Mouse (Mus musculus) kidney, adult 11 months (tissue): ENCODE results near the gene Farsa.

Experiments used
- DNase-seq: peaks from one replicate; pipeline ENCODE4 v3.0.0; 2022

Farsa gene

DNA sequence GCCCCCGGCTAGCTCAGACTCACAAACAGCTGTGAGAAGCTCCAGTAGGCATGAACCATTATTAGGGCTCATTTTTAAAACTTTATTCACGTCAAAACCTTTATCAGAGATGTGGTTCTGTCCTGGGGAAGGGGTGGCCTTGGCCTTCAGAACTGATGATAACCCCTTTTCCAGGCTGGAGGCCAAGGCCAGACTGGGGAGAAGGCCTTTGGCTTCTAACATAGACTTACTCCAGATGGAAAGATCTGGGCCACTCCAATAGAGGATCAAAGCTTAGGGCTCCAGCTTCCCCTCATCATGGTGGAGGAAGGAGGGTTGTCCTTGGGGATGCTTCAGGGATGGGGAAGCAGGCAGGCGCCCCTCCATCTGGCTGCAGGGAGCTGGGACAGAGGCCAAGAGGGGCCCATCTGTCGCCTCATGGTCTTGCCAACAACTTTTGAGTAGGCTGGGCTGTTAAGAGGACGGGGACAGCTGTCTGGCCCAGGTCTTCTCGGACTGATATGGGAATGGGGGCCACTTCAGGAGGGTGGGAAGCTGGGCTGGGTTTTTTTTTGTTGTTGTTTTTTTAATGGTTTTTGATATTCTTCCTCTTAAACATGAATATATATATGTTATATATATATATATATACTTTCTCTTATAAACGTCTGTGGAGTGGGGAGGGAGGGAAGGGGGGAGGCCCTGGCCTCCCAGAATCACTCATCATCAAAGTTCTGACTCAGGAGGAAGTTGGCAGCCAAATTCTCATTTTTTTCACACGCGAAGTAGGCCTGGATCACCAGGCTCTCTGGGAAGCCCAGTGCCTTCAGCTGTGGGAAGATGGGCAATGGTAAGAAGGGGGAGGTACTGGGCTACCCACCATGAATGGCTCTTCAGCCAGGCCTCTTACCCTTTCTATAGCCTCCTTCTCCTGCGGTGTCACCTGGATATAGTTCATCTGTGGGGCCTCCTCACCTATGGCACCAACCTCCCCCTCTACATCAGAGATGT, 21.6 kb upstream of the Farsa start:
- no peak for DNase-seq

DNA sequence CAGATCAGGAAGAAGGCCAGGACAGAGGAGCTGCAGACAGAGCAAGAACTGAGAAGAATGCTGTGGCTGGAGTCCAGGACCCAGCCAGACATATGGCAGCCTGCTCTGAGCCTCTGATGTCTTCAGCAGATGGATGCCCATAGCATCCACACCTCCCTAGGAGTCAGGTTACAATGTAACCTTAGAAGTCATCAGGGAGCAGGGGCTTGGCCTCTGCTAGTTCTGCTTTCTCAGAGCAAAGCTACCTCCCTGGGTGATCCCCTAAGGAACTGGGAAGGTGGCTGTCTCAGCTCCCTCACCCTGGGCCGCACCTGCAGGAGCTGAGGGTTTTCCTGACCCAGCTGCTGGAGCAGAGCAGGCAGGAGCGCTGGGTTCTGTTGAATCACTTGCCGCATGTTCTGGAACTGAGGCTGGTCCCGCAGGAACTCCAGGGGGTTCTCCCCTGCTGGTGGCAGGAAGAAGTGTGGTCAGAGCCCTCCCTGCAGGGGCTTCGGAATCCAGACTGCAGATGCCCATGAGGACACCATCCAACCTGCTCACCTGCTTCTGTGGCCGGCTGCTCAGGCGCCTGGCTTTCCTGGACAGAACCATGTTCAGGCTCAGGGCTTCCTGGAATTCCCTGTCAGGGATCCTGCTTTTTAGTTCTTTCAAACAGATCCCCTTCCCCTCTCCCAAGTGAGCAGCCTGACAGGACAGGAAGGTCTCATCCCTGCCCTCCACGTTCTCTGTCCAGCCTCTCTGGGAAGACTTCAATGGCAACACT, 19.5 kb upstream of the Farsa start:
- no peak for DNase-seq

DNA sequence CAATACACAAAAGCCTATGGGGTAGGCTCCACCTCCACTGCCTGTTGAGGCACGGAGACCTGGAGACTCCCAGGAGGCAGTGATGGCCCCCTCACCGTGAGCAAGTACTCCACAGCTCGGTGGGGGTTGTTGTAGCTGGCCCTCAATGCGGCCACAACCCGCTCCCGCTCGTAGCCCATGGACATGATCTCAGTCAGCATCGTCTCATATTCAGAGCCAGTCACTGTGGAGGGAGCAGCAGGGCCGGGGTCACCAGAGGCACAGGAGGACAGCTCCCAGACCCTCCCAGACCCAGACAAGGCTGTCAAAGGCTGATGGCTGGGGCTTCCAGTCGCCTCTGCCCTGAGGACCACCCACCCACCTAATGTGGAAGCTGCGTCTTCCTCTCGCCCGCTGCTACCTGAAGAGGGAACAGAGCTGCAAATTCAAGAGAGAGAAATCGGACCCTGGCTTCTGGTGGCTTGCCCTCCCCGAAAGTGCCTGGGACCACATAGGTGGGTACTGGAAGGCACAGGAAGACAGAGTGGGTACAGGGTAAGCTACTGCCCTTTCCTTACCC, 18.8 kb upstream of the Farsa start:
- no peak for DNase-seq

DNA sequence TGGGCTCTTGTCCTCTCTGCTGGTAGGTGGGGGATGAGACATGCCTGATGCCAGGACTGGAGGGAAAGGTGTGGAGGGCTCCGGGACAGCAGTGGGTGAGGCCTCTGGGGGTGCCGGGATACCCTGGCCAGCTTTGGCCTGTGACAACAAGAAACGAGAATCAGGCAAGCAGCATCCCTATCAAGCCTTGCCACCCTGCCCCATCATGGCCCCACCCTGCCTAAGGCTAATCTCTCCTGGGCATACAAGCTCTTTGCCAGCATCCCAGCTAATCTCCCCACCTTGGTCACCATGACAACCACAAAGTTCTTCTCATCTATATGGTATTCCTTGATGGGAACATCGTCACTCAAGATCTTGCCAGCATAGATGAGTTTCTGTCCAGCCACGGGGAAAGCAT, 18.3 kb upstream of the Farsa start:
- no peak for DNase-seq

DNA sequence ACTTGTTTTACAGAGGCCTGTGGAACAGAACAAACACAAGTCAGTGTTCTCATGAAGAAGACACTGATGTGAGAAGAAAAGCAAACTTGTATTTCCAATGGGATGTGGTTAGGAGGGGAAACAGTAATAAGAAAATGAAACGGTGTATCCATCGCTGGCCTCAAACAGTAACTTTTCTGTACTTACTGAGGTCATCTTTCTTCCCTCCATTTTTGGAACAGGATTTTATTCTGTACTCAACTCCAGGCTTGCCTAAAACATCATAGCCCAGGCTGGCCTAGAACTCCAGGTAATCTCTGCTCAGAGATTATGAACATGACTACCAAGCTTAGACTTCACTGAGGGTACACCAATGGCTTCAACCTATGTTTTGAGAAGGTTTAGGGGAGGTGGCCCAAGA, 17.4 kb upstream of the Farsa start:
- DNase-seq: no peak

DNA sequence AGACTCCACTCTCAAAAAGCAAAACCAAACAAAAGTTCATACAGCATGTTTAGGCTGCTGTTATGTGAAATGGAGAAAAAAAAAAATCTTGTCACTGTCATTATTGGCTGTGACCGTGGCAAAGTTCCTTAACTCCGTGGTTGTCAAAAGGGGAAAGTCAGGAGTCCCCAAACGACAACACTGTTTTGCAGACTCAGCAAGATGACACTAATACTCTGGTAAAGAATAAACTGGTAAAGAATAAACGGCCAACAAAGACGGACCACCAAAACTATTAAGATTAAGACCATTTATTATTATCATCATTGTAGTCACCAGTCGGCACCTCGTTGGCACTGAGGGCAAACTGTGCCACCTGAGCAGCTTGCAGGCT, 16.9 kb upstream of the Farsa start:
- no peak for DNase-seq

DNA sequence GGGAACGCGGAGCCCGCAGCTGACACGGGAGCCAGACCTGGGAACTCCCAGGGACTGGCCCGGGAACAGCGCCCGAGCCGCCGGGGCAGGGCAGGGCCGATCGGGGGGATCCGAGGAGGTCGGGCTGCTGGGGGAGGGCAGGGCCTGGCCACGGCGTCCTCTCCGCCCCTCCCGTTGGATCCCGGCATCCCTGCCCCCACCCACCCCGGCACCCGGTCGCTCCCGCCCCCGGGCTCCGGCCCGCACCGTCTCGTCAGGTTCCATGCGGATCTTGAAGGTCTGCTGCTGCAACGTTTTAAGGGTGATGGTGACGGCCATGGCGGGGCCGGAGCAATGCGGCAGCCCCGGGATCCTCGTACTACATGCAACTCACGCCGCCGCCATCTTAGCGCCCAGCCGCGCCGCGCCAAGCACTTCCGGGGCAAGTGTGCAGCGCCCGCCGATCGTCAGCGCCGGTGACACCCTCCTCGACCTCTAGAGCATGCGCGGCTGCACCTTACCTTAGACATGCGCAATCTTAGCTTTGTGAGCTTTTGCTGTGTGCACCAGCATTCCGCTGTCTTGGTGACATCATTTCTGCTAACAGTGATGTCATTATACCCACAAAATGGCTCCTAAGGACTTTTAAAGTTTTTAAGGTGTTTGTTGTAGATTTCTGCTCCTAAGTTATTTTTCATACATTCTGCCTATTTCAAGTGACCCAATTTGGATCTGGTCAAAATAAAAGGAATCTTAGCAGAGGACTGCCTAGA, 16.4 kb upstream of the Farsa start, which contains the start of gene Rad23a:
TSS of gene Rad23a (minus strand) at position 418 of the 752 bp plus-strand sequence.
- peak; percentile 91 for DNase-seq

DNA sequence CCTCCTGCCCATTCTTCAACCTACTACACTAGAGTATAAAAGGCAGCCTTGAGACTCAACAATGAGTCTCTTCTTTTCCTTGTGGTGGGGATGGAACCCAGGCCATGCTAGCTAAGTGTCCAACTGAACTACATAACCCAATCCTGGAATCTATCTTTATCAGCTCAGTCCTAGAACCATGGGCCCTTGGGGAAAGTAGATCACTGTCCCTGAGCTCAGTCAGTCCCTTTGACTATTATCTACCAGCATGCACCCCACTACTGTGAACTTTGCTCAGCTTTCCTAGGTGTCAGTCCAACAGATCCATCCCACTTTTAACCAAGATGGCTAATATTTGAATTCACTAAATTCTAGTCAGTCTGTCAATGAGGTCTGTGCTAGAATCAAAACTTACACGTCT, 15.3 kb upstream of the Farsa start:
- DNase-seq: no peak

DNA sequence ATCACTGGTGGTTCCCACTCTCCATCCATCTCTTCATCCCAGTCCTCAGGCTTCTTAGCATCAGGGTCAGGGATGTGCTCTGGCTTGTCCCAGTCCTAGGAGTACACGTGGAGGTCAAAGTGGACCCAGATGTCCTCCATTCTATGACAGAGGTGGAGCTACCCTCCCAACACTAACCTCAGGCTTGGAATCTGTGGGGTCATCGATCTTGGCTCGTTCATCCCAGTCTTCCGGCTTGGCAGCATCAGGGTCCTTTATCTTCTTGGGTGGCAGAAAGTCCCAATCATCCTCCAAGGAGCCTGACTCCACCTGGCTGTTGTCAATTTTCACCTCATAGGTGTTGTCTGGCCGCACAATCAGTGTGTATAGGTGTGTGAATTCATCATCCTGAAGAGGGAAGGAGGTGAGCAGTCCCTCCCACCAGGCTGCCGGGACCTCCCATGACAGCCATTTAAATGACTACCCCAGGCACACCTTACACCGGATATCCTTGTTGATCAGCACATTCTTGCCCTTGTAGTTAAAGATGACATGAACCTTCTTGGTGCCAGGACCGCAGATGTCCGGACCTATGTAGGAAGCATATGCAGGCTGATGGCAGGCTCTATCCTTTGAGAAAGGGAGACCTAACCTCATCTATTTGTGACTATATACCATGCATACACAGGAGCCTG, 12.3 kb upstream of the Farsa start:
- no peak for DNase-seq

DNA sequence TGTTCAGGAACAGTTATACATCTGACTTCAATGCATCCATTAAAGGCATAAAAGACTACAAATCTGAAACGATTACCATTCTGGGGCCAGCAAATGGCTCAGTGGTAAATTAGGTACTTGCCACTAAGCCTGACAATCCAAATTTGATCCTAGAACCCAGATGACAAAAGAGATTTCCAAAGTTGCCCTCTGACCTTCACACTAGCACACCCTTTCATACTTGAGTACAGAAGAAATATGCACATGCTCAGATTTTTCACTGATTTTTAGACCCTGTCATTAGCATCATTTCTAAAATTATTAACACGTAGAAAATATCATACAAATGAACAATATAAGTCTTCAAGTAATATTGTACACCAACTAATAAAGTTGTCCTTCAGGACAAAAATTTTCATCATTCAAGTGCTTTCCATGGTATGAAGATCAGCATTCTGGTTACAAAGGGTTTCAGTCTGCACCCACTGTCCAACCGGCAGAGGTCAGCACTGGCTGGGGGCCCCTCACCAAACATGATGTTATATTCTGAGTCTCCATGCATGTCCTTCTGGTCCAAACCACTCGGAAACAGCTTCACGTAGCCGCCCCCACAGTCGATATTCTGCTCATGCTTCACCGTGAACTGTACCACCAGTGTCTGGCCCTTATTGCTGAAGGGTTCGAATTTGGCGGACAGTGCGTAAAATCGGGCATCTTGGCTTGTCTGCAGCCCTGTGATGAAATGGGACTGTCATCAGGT, 11.3 kb upstream of the Farsa start:
- DNase-seq: peak; percentile 34

DNA sequence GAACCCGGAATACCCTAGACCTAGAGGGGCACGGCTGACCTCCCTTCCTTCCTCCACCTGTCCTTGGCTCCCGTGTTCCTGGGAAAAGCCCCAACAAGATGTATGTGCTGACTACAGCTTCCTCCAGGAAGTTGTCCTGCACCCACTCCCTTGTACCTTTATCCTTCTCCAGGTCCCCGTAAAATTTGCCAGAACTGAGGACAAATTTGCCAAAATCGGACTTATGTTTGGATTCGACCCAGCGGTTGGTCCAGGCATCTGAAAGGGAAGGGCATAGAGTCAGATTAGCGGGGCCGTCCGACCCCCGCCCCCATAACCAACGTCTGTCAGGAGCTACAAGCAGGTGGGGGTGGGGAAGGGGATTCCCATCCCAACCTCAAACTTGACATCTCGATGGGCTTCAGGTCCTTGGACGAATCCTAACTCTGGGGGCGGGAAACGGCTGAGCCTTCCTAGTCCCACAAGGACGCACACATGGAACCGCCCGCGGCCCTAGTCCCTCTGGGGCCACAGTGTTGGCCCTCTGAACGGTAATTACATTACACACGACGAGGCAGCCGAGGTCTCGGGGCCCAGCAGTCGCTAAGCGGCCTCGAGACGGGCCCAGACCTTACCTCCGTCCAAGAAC, 10.6 kb upstream of the Farsa start:
- no peak for DNase-seq

DNA sequence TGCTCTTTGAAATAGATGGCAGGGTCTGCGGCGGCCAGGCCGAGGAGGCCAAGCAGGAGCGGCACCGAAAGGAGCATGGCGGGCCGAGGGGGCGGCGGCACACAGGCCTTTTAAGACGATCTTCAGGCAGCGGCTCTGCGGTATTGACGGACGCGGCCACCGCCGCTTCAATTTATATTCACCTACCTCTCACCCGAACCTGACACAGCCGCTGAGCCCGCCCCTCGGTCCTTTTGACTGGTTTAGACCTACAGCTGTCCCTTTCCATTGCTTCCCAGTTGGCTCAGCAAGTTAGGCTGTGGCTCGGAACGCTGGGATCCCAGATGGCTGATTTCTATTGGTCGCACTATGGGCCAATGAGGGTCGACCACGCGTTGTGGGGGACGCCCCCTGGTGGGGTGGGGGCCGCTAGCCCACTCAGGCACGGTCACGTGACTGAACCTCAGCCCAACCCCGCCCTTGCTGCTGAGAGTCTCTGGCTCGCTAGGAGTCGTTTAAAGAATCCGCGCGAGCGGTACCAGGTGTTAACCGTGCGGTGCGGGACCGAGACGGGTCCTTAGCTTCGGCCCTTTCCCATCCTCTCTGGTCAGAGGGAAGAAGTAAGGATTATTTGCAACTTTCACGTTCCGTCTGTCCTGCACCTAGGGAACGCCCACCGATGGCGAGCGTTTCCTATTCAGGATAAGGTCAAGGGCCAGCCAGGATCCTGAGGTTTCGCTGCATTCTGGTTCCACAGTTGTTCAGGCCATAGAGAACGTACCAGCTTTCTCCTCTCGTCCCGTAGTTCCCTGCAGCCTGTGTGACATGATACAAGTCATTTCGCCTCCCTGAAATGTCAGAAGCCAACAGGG, 9.8 kb upstream of the Farsa start, which contains the start of gene Calr:
TSS of gene Calr (minus strand) at position 213 of the 851 bp plus-strand sequence.
- peak; percentile 100 for DNase-seq

DNA sequence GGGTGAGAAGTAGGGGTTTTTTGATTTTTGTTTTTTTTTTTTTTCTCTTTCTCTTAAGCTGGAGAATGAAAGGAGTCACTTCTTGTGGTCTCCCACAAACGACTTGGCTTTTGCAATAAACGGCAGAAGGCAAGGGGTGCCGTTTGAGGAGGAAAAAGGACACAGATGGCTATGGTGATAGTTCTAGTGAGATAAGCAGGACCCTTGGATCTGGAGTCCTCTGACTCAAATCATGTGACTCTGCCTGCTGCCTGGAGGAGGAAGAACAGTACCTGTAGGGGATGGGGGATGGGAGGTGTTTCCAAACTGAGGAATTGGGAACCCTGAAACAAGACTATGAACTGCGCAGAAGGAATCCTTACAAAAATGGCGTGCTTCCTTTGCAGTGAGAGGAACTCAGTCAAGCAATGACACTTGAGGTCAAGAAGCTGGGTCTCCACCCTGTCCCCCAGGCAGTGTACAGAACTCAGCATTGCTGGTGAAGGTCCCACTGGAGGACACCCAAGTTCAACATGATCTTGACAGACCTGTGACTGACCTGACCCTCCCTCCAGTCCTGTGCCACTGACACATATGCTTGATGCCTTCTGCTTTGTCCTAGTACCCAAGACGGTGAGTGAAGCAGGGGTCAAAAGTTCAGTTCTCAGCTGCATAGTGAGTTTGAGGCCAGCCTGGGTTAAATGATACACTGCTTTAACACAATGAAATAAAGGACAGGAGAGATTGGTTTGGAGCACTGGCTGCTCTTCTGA, 8.9 kb upstream of the Farsa start:
- DNase-seq: peak; percentile 38

DNA sequence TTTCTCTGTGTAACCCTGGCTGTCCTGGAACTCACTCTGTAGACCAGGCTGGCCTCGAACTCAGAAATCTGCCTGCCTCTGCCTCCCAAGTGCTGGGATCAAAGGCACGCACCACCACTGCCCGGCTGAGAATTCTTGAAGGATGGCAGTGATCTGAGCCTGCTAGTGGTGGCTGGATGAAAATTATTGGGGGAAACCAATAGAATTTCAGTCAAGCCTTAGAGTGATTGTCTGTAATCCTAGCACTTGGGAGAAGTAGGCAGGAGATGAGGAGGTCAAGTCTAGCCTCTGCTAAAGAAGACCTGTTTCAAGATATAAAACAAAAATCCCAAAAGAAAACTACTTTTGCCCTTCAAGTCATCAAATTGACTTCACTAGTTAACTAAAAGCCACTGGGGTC, 355 bp upstream of the Farsa start:
- no peak for DNase-seq

DNA sequence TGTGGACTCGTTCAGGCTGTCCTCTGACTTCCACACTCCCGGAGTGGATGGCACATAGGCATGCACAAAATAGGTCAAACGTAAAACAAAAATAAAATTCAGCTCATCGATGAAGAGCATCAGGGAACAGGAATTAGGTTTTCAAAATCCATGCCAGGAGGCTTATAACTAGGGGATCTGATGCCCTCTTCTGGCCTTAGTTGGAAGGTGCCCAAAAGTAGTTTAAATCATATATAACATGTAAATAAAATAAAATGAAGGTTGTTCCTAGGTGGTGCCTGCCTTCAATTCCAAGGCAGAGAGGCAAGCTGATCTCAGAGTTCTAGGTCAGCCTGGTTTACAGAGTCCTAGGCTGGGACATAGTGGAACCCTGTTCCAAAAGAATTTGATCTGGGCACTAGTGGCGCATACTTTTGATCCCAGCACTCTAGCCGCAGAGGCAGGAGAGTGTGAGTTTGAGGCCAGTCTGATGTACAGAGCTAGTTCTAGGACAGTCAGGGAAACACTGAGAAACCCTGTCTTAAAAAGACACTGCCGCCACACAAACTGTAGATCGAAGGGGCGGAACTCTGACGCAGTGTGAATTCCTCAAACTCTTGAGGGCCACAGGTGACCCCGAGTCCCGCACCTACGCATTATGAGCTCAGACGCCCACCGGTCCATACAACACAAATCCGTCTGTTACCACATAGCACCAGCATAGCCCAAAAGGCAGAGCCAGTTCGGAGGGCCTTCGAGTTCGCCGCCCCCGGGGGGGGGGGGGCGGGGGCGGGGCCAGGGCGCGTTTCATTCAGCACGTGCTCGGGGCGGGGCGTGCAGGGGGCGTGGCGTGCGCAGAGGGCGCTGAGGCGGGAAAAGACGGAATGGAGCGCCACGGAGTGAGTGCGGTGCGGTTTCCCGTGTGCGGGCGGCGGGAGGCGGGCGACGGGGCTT, 14.9 kb downstream of the Farsa start, which contains the start of gene Syce2:
TSS of gene Syce2 (plus strand) at position 736 of the 933 bp plus-strand sequence.
- DNase-seq: peak; percentile 62

DNA sequence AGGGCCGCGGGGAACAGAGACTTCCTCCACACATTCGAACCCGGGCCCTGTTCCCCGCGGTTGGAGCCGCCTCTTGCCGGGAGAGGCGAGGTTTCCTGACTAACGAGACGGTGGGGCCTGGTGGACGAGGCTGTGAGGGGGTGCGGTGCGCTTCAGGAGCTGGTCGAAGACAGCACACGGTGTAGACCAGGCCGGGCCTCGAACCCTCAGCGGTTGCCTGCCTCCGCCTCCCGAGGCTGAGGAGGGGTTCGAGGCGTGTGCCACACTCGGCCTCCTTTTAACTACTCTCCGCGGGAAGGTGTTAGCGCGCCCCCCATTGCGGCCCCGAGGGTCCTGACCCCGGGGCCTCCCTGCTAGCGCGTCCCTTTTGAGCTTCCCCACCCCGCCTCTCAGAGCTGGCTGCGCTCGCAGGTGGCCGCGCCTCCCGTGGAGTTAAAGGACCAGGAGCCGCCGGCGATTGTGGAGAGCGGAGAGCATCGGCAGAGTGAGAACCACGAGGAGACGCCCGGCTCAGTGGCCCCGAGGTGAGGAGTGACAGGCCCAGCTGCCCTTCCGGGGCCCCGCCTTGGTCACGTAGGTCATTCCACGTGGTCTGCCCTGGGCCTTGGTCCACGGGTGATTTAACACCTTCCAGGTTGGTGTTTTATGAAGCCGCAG, 15.6 kb downstream of the Farsa start:
- DNase-seq: peak; percentile 27

DNA sequence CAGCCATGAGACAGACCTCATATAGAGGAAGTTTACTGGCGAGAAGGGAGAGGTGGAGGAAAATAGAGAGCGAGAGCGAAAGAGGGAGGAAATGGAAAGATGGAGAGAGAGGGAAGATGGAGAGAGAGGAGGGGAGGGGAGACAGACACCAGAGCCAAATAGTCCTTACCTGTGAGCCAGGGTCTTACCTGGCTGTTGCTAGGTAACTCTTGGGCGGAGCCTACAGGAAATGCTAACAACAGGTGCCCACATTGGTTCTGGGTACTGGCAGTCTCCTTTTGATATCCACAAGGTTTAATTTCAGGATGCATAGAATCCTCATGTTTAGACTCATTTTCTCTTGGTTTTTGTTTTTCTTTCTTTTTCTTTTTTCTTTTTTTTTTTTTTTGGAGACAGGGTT, 16.2 kb downstream of the Farsa start:
- no peak for DNase-seq
